Mouse (Mus musculus): ENCODE results near the gene Tbr1.
A peak's percentile ranks its signal among the peaks of the same experiment; 100 is the strongest.

Tbr1 gene

GRCm38 (mm10) chr2:61802656-61803251 is at the start of gene Tbr1:
Gene Tbr1 (plus strand): TSS chr2:61802930.
- peak; percentile 20 for DNase-seq (ENCODE audit: low spot score)

GRCm38 (mm10) chr2:61754989-61755388 is 47.7 kb upstream of the Tbr1 start:
- no peak for DNase-seq (ENCODE audit: low spot score)

- no peak for DNase-seq (ENCODE audit: low spot score)
These were observed 43.4 kb upstream of the Tbr1 start for GRCm38 (mm10) chr2:61759234-61759855.

GRCm38 (mm10) chr2:61760044-61760443 is 42.7 kb upstream of the Tbr1 start:
- DNase-seq (ENCODE audit: low spot score), result no peak

- no peak for DNase-seq (ENCODE audit: low spot score)
These were observed 38.1 kb upstream of the Tbr1 start for GRCm38 (mm10) chr2:61764470-61765105.

GRCm38 (mm10) chr2:61765526-61765925 is 37.2 kb upstream of the Tbr1 start:
- DNase-seq (ENCODE audit: low spot score), result no peak

GRCm38 (mm10) chr2:61780794-61781193 is 21.9 kb upstream of the Tbr1 start:
- no peak for DNase-seq (ENCODE audit: low spot score)

GRCm38 (mm10) chr2:61794960-61795359 is 7.8 kb upstream of the Tbr1 start:
- DNase-seq (ENCODE audit: low spot score), result no peak

GRCm38 (mm10) chr2:61798048-61798447 is 4.7 kb upstream of the Tbr1 start:
- no peak for DNase-seq (ENCODE audit: low spot score)

GRCm38 (mm10) chr2:61803443-61804367 is 975 bp downstream of the Tbr1 start:
- peak; percentile 37 for DNase-seq (ENCODE audit: low spot score)

- DNase-seq (ENCODE audit: low spot score), result peak; percentile 75
These were observed 1.7 kb downstream of the Tbr1 start for GRCm38 (mm10) chr2:61804382-61804840.

GRCm38 (mm10) chr2:61804841-61805540 is 2.3 kb downstream of the Tbr1 start:
- DNase-seq (ENCODE audit: low spot score), result no peak

GRCm38 (mm10) chr2:61805541-61806345 is 3.0 kb downstream of the Tbr1 start:
- peak; percentile 29 for DNase-seq (ENCODE audit: low spot score)

GRCm38 (mm10) chr2:61806346-61806825 is 3.7 kb downstream of the Tbr1 start:
- no peak for DNase-seq (ENCODE audit: low spot score)

- DNase-seq (ENCODE audit: low spot score), result peak; percentile 23
These were observed 4.4 kb downstream of the Tbr1 start for GRCm38 (mm10) chr2:61807151-61807550.

- DNase-seq (ENCODE audit: low spot score), result no peak
These were observed 5.1 kb downstream of the Tbr1 start for GRCm38 (mm10) chr2:61807781-61808180.

- DNase-seq (ENCODE audit: low spot score), result no peak
These were observed 6.0 kb downstream of the Tbr1 start for GRCm38 (mm10) chr2:61808776-61809175.

GRCm38 (mm10) chr2:61809381-61809780 is 6.7 kb downstream of the Tbr1 start:
- no peak for DNase-seq (ENCODE audit: low spot score)

- DNase-seq (ENCODE audit: low spot score), result no peak
These were observed 8.0 kb downstream of the Tbr1 start for GRCm38 (mm10) chr2:61810751-61811150.

- no peak for DNase-seq (ENCODE audit: low spot score)
These were observed 8.4 kb downstream of the Tbr1 start for GRCm38 (mm10) chr2:61811163-61811506.
